Mouse (Mus musculus): ENCODE results near the gene Crybg3.

Gene Crybg3

DNA sequence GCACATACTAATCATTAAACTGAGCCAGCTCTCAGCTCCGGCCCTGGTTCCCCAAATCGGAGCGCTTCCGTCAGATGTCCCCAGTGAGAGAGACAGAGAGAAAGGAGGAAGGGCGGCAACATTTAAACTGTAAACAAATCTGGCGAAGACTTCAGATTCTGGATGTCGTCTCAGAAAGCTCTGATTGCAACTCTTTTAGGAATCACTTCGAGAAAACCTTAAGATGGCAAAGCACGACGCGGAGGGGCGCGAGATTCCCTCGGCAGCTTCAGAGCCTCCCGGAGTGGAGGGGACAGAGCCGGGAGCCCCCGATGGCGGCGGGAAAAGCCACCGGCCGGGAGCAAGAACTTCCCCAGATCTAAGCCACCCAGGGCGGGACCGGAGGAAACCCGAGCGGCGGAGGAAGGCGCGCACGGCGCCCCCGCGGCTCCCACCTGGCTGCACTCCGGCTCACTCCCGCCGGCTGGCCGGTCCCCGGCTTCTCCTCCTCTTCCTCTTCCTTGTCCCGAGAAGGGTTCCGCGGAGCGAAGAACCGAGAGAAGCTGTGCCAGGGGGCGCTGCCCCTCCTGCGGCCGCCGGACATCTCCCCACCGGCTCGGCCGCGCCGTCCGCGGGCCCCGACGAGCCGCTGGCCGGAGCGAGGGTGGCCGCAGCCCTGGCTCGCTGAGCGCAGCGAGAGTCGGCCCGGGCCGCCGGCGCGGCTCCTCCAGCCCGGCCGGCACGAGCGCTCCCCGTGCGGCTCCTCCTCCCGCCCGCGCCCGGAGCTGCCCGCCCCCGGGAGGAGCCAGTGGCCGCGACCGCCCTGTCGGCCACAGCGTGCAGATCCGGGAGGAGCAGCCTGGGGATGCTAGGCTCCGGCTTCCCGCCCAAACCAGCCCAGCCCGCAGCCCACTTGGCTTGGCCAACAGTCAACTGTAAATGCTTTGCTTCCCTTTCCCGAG, at the start of gene Crybg3:
TSS of gene Crybg3 (minus strand) at position 669 of the 941 bp plus-strand sequence.
- DNase-seq: peak; percentile 86 to 92

DNA sequence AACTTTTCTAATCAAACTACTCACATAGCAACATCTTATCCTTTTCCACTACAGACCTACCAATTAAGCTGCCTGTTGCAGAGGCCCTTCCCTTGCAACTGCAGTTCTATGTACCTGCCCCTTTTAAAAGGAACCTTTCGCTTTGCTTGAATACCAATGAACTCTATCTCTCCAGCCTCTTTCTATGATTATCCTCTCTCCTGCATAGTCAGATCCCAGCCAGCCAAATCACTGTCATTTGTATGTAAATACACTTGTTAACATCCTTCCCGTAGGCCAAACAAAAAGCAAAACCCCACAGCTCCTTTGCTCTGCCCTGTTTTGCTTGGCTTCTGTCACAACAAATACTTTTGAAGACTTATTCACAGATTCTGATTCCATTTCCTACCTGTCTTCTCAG, 43.0 kb upstream of the Crybg3 start:
- DNase-seq: no peak

DNA sequence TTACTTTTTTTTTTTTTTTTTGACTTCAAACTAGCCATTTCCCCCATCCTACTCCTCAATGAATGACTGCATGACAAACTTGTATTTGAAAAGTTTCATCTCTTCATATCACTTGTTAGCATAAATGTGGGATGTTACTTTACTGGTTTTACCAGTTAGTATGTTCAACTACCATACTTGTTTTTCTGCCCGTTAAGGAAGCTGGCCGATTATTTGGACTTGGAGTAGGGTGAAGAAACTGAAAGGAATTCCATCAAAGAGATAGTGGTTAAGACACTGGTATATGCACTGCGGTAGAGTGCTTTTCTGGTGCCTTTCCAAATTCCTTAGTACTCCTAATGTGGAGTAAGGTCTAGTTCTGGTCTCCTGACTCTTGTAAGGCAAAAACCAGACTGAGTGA, 39.2 kb upstream of the Crybg3 start:
- DNase-seq: no peak

DNA sequence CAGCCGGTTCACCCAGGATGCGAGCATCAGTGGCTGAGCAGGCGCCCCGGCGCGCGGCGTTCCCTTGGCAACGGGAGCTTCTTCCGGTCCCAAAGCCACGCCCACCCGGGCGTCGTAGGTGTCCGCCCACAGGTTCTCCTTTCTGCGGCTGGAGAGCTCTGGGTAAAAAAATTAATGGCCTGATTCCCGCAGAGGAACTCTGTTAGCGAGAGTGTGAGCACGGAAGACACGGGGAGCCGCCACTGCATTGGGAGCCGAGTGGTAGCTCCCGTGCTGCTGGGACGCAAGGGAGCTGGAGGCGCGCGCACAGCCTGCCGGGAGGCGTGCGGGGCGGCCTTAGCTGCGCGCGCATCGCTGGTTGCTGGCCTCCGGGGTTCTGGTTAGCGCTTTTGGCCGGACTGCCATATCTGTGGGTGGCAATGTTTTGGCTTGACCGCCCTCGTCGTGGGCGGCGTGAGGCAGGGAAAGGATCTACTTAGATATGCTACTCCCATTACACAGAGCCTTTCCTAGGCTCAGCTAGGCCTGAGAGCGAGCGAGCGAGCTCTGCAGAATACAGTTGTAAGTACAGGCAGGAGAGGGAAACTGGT, 38.4 kb upstream of the Crybg3 start, which contains the start of gene Arl6:
TSS of gene Arl6 (minus strand) at position 290 of the 590 bp plus-strand sequence.
- DNase-seq: peak; percentile 96 to 97

DNA sequence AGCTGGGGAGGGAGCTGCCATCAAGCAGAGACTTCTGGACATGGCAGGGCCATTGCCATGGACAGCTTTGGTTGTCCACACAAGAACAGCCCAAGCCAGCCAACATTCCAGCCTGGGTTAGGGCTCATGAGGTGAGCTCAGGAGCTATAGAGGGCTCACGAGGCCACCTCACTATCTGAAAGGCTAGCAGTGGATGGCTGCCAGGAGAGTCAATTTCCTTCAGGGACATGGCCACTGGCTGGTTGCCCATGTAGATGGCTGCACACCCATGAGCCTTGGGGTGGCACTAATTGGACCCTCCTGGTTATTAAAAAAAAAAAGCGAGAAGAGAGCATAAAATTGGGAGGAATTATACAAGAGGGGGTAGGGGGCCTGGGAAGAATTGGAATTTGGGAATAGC, 33.8 kb upstream of the Crybg3 start:
- no peak for DNase-seq

DNA sequence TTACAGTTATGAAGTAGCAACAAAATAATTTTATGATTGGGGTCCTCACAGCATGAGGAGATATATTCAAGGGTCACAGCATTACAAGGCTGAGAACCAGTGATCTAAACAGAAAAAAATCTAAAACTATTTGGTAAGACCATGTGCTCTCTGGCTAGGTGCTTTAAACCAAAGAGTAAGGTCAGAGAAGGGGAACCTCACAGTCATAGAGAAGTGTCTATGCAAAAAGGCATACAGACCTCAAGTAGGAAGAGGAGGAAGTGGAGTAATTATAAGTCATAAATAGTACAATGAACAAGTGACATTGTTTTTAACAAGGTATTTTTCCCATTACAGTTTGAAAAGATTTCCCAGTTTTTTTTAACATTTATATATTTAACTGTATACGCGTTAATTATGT, 20.8 kb upstream of the Crybg3 start:
- DNase-seq: no peak

DNA sequence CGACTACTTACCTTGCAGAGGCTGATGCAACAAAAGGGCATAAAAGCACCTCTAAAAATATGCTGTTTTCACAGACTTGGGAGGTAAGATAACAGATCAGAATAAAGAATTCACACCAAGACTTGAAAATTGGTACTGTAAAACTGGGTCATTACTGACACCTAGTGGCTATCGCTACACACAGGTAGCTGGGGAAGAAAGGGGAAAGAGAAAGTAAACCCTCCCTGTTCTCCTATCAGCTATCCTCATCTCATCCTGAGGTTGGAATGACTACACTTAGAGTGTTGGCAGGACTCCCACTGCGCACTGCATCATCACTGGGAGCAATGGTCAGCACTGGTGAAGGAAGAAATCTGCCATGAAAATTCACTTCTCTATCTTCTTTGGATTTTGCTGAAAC, 16.4 kb upstream of the Crybg3 start:
- DNase-seq: peak; percentile 18 to 44

DNA sequence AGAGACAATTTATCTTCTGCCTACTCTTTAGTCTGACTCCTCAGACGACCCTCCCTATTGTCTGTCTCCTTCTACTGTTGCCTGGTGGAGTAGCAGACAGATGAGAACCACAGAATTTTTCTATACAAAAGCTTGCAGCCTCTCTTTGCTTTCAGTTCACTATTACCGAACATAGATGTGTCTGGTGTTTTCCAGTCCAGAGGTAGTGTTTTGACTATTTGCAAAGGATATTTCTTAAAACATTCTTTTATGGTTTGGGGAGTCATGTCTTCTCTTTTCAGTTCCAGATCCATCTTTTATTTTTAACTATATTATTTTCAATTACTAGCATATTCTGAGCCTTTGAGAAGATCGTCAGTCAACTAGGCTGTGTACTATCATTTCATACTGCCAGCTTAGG, 14.9 kb upstream of the Crybg3 start:
- DNase-seq: no peak

DNA sequence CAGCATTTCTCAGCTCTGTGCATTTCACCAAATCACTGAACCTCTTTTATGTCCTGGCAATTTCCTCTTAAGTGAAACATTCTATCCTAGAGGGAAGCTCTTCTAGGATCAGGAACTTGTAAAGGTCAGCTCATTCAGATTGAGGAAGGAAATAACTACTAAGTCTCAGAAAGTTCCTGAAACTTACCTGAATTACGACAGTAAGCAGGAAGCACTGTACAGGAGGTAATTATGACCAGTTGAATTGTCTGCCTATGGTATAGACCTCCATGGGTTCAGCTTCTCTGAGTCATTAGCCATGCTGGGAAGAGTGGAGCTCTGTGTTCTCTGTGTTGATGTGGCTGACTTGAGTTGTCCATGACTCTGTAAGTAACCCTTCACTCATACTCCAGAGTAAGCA, 10.0 kb upstream of the Crybg3 start:
- DNase-seq: no peak

DNA sequence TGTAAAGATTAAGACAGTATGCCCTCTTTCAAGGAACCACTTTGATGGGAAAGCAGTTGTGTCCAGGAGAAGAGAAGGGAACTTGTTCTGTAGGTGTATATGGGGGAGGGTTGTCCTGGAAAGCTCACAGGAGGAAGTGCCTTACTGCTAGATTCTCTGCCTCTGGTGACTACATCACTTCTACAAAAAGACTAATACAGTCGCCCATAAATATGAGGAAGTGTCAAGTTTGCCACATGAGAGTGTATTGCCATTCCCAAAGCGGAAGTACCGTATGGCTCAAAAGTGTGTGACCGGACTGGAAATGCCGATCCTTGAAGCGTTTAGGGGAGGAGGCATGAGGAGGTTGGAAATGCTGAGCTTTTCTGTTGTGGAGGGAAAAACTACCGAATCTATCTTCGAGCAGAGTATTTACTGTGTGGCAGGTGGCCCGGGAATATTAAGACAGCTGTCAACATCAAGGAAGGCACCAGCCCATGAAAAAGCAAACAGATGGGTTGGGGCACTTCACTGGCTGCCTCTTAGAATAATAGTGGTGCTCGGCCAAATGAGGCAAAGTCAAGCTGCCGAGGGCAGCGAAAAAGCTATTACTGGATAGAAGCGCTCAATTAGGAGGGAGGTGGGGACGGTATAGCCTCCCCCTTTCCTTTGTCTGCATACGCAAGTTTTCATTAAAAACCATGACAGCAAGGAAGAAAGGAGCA, 3.5 kb upstream of the Crybg3 start:
- DNase-seq: peak in 1 of 2 experiments; percentile 31

DNA sequence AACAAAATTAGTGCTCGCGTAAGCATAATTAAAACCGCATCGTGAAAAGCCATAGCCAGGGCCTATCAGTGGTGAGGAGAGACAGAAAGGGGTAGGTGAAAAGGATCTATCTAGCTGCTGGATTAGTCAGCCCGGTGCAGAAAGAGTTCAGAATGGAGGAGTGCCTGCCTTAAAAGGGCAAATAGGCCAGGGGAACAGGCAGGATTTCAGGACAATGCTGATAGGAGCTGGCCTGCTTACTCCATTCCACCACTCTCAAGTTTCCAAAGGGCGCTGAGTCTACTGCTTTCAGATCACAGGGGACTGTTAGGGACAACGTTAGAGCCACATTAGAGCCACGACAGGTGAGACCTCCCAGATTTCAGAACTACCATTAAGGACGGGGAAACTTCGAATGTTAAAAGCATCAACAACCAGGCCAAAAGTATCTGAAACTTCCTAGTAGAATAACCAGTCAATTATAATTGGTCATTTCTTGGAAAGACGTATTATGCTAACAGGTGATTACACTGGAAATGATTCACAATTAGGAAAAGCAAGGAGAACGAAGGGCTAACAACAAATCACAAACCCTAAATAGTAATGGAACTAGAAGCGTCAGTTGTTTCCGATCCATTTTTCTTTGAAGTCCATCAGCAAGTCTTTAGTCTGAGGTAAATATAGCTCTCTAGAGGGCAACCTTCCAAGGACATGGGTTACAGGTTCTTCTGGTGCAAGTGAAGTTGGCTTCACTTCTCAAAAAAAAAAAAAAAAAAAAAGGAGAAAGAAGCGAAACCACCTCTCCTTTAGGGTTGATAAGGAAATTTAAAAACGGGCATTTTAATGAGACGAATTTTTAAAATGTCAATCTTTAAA, 1.1 kb downstream of the Crybg3 start:
- no peak for DNase-seq

DNA sequence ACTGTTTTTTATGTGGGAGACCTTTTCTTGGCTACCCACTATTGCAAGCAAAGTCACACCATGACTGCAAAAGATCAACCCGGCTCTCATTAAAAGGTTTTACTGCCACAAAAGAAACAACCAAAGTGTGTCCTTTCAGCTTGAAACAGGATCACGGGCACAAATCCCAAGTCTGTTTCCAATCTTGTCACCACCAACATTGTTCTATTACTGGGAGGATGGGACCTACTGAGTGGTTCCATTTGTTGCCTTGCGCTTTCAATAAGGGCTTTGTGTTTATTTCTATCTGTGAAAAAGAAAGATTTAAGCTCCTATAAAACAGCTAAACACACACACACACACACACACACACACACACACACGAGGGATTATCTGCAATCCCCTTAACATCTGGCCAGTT, 1.8 kb downstream of the Crybg3 start:
- DNase-seq: no peak

DNA sequence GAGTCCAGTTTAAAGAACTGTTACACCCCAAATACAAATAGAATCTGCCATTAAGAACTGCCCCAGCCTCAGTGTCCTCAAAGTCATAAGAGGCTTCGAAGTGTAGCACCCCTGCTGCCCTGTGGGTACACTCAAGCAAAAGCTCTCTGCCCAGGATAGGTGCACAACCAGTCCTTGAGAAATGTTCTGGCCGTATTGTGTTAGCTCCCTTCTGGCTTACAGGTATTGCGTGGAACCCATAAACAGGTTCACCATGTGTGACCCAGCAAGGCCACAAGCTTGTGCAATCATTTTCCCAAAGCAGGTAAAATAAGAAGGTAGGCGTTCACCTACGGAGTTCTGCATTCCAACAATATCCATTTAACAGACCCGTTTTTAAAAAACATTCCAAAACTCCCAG, 3.5 kb downstream of the Crybg3 start:
- DNase-seq: no peak

DNA sequence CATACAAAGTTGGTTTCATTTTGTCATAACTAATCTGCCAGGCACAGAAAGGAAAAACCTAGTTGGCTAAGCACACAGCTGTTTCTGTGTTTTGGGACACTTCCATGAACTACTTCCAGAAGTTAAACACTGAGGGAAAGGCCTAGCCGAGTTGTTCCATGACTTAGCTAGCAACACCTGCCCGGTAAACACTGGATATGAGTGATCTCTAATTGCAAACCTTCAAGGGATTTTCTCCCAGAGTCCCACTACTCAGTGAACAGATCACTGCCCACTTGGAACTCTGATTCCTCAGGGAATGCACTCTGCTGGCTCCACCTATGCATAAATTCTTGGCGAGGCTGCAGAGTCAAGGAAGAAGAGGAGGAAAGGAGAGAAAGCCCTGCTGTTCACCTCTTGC, 6.1 kb downstream of the Crybg3 start:
- no peak for DNase-seq

DNA sequence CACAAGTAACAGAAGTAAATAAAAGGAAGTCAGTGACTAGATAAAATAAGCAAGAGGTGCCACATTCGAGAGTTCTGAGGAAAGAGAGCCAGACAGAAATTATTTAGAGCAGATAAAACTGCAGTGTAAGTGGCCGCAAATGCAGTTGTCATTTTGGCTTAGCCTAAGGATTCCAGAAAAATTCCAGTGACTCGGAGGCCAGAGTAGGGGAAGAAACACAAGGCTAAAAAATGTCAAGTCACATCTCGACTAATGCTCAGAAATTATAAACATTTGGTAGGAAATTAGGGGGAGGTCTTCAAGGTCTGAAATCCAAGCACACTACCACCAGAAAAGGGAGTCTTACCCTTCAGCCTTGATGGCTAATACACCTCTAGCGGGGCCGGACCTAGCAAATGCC, 10.0 kb downstream of the Crybg3 start:
- DNase-seq: no peak

DNA sequence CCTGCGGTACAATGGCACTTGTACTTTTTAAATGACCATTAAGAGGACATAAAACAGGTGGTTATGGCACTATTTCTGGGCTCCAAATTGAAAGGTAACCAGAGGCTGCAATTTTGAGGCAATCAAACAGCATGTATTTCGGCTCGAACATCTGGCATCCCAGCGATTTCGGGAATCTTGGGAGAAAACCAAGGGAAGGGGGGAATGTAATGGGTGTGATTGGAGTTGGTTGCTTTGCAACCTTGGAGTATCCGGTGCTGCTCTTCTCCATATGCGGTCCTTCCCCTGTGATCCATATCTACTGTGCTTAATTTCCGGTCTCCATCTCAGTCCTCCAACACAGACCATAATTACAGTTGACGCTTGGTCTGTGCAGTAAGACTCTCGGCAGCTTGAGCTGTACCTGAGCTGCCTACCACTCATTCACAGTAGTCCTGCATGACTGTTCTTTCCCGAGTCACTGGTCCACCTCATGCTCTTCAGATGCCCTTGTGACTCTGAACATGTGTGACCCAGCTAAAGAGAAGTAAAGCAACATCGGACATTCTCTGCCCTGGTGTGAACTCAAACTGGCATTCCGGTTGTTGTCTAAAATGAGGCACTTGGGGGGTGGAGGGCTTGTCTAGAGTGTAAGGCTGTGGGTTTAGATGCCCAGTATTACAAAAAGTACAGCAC, 12.3 kb downstream of the Crybg3 start:
- DNase-seq: no peak

DNA sequence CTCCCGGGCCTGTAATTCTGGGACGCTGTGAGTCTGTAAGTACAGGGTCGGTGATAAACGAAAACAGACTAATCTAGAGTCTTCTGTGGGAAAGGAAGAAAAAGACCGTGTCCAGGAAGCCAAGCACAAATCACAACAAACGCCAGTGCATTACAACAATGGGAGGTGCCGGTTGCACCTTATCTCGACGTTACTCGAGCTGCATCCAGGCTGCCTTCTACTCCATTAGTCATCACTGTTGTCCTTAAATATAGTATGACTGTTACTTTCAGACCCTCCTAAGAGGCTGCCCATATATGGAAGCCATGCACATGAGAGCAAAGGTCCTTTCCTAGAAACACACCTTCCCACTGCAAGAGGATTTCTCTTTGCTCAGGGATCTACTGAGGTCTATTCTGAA, 13.0 kb downstream of the Crybg3 start:
- no peak for DNase-seq

DNA sequence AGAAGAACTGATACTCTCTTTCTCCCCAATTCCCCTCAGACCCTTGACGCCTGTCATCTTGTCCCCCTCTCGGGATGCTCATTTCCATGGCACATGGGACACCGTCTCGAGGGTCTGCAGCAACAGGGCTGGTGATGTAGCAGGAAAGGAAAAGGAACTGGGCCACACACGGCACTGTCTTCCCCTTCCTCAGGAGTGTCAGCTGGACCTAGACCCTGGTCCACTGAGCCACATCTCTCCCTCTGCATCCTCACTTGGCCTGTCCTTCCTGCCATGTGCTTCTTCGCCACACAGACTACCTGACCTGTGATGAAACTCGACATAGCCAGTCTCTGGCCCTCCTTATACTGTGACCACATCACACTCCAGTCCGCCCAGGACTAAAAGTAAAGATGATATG, 13.9 kb downstream of the Crybg3 start:
- DNase-seq: no peak

DNA sequence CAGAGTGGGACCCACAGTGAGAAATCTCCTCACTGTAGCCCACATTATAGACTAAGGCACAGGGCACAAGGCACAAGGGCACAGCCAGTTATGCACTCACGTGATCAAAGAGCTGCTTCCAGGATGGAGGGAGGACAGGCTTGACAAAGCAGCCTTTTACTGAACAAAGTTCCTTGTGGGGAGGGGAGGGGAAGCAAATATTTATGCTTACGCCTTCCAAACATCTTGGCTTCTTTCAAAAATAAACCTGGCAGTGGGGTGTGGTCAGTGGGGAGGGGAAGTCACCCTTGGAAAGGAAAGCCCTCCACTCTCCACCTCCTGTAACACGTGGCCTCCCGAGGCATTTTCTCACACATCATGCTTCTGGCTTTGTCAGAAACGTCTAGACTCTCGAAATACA, 14.5 kb downstream of the Crybg3 start:
- peak in 1 of 2 experiments; percentile 31 for DNase-seq

DNA sequence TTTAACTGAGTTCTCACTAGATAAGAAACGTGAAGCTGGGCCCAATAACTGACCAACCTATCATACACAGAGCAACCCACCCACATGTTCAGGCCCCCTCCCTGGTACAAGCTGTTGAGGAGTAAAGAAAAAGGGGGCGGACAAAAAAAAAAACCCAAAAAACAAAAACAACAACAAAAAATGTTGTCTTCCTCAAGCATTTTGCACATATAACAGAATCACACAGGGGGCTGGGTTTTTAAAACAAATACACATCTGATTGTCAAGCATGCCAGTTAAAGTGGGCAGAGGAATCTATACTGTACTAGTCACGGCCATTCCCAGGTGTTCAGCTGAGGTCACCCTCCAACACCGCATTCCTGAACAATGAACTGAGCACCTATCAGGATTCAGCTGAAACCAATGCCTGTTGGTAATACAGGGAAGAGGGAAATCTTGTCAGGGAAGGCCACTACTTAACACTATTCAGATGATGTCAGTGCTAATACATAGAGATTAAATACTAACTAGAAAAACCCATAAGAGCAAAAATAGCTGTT, 15.0 kb downstream of the Crybg3 start:
- no peak for DNase-seq

DNA sequence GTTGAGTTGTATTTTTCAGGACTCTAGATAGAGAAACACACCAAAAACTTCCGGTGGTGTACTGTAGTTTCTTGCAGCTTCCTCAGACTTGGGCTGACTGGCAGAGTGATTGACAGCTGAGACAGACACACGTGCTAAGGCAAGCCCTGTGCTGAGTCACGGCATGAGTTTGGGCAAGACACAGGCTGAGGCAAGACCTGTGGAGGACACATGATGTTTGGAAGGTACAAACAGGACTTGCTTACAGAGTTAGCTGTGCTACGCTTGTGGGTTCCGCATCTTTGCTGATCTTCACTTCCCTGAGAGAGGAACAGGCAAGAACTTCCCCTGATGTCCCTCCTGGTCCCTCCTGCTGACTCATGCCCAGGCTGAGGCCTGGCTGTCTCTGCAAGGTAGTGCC, 17.3 kb downstream of the Crybg3 start:
- no peak for DNase-seq

DNA sequence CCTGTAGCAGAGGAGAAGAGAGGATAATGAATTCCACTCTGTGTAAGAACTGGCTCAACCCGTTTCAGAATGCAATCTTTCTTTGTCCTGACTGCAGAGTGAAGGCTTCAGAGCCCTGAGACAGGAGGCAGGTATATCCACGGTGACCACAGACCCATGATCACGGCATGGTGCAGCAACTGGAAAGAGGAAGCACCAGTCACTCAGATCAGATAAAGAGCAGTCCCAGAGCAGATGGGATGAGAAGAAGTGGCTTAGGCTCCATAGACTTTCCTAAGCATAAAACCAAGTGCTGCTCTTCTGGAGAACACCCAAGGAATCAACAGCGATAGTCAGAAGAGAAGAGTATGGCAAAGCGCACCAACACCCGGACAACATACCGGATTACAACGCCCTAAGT, 21.5 kb downstream of the Crybg3 start:
- DNase-seq: no peak

Data from kidney, postnatal 4 days (tissue).